Mouse (Mus musculus) CH12.LX (cell line): ENCODE measurements around the gene Ldha.

Source experiments
- CTCF ChIP-seq, 2 experiments: IDR thresholded peaks in 1 of 2; conservative IDR thresholded peaks in 1 of 2; 2 replicates each; pipeline ENCODE4 v1.5.1; 2011 to 2012; ENCODE audit warnings: low read depth in 2 of 2, low read length in 2 of 2, improper control_type of control experiment in 1 of 2, inconsistent platforms in 1 of 2, mild to moderate bottlenecking in 1 of 2, moderate library complexity in 1 of 2
- E2F4 ChIP-seq: IDR thresholded peaks from 2 replicates; pipeline ENCODE4 v1.6.1; 2011; ENCODE audit warnings: low read depth, low read length, improper control_type of control experiment; ENCODE audit not compliant: insufficient replicate concordance
- EP300 ChIP-seq: IDR thresholded peaks from 2 replicates; pipeline ENCODE4 v1.6.1; 2011; ENCODE audit warnings: low read length, improper control_type of control experiment
- MAX ChIP-seq: IDR thresholded peaks from 2 replicates; pipeline ENCODE4 v1.6.1; 2011; ENCODE audit warnings: low read length, improper control_type of control experiment
- NELFE ChIP-seq: IDR thresholded peaks from 2 replicates; pipeline ENCODE4 v1.6.1; 2011; ENCODE audit warnings: low read depth, low read length, improper control_type of control experiment
- POLR2AphosphoS2 ChIP-seq: IDR thresholded peaks from 2 replicates; pipeline ENCODE4 v1.6.1; 2011; ENCODE audit warnings: low read depth, low read length, improper control_type of control experiment

- TF ChIP-seq MAX (no peak), POLR2AphosphoS2 (no peak), CTCF (conservative IDR thresholded peaks at IDR 0.05 in 1 of 2, IDR thresholded peaks at IDR 0.05 in 1 of 2; ENCODE audit: low read depth in 2 of 2, low read length in 2 of 2) (no peak), EP300 (no peak), E2F4 (no peak), NELFE (no peak)
These were observed 17.8 kb downstream of the Ldha start for GRCm38 (mm10) chr7:46859031-46859430.
